Mouse (Mus musculus) limb, embryonic 14.5 days (tissue): ENCODE measurements at regions not wholly inside any gene's neighbourhood (a gene's known extent, or its start where the extent isn't known, plus 50 kb on each side); places are given as distances from the start of the nearest gene placed in this dataset.

Experiments used
- ATAC-seq: fragments of 200-750 bp; cut with Nextera tagmentation; 2 replicates; pipeline ENCODE4 v1.8.0; 2017; ENCODE audit warnings: low read depth, moderate number of reproducible peaks, moderate TSS enrichment; ENCODE audit not compliant: low FRiP score
- DNase-seq: peaks from one replicate; pipeline ENCODE4 v3.0.0-alpha.2; 2015; ENCODE audit warnings: low spot score
- H3K27ac ChIP-seq: fragments of 300-500 bp; sonication (generic); replicated peaks from 2 replicates; pipeline ENCODE4 v1.5.1; 2014; ENCODE audit warnings: low read depth, mild to moderate bottlenecking, low read length, moderate library complexity, mixed read lengths
- H3K27me3 ChIP-seq: fragments of 300-500 bp; sonication (generic); 2 replicates; pipeline ENCODE4 v1.6.1; 2014; ENCODE audit warnings: low read length, mixed read lengths; ENCODE audit not compliant: control insufficient read depth, insufficient read depth
- H3K36me3 ChIP-seq: fragments of 300-500 bp; sonication (generic); 2 replicates; pipeline ENCODE4 v1.6.1; 2014; ENCODE audit warnings: mild to moderate bottlenecking, low read length, moderate library complexity, mixed read lengths; ENCODE audit not compliant: control insufficient read depth, insufficient read depth
- H3K4me1 ChIP-seq: fragments of 300-500 bp; sonication (generic); 2 replicates; pipeline ENCODE4 v1.6.1; 2014; ENCODE audit warnings: antibody characterized with exemption, low read length, mixed read lengths; ENCODE audit not compliant: control insufficient read depth, insufficient read depth
- H3K4me2 ChIP-seq: fragments of 300-500 bp; sonication (generic); replicated peaks from 2 replicates; pipeline ENCODE4 v1.6.1; 2014; ENCODE audit warnings: low read depth, mild to moderate bottlenecking, low read length, moderate library complexity; ENCODE audit not compliant: severe bottlenecking
- H3K4me3 ChIP-seq: fragments of 300-500 bp; sonication (generic); replicated peaks from 2 replicates; pipeline ENCODE4 v1.5.1; 2014; ENCODE audit warnings: low read length
- H3K9ac ChIP-seq: fragments of 300-500 bp; sonication (generic); 2 replicates; pipeline ENCODE4 v1.6.1; 2014; ENCODE audit warnings: mild to moderate bottlenecking, low read depth, low read length, moderate library complexity; ENCODE audit not compliant: severe bottlenecking
- H3K9me3 ChIP-seq: fragments of 300-500 bp; sonication (generic); 2 replicates; pipeline ENCODE4 v1.6.1; 2016; ENCODE audit warnings: low read length; ENCODE audit not compliant: control insufficient read depth
- POLR2A ChIP-seq: fragments of 200-500 bp; IDR thresholded peaks from 2 replicates; pipeline ENCODE4 v1.8.0; 2012; ENCODE audit warnings: inconsistent platforms, mild to moderate bottlenecking, moderate library complexity, borderline replicate concordance; ENCODE audit not compliant: insufficient read depth, insufficient read length; ENCODE audit errors: extremely low read depth
- WGBS: fragments of 180-500 bp; shearing (Covaris S2); extraction: QIAGEN DNeasy Blood & Tissue Kit; methylation state at CpG from one replicate; pipeline ENCODE4 v1.1.7; 2014; 5-methylcytosine and 5-hydroxymethylcytosine counted together

- DNase-seq (peak; percentile 40), ATAC-seq (no peak)
- no peak overlapping the region for H3K4me3 ChIP-seq
- H3K27me3 ChIP-seq = no peaks in the 10 kb centered on the region
- WGBS = 56% methylated on average over 1 of the region's 1 CpGs
- H3K4me2 ChIP-seq = no peak overlapping the region
- no peak for TF ChIP-seq POLR2A
- H3K27ac ChIP-seq = no peak overlapping the region
- no peak overlapping the region for H3K9ac ChIP-seq
- H3K4me1 ChIP-seq = no peaks in the 10 kb centered on the region; the same call in 1 of the 2 replicates
- no peaks in the 10 kb centered on the region for H3K9me3 ChIP-seq
- H3K36me3 ChIP-seq = no peaks in the 10 kb centered on the region
These were observed 240.1 kb upstream of the Atp2b1 start for GRCm38 (mm10) chr10:98674131-98674530.

DNA sequence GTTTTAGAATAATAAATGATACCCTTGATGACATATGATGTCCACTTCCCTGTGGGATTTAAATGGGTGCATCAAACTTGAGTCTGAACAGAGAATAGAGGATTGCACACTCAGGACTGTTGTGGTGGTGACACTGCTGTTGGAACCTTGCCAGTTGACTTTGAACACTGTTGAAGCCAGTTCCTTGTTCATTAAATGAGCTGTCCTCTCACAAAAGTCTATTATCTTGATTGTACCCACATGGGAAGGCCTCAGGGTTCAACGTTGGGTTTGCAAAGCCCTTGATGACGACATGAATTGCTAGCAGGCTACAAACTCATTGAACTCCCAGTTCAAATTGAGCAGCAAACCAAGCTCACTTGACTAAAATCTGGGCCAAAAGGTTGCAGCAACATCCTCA, 237.3 kb upstream of the Atp2b1 start:
- H3K27ac ChIP-seq = no peak overlapping the region
- H3K9ac ChIP-seq = no peak overlapping the region
- H3K4me1 ChIP-seq = no peaks in the 10 kb centered on the region; the same call in 1 of the 2 replicates
- H3K36me3 ChIP-seq = no peaks in the 10 kb centered on the region
- WGBS = 60% methylated on average over 2 of the region's 2 CpGs
- no peaks in the 10 kb centered on the region for H3K9me3 ChIP-seq
- H3K4me2 ChIP-seq = no peak overlapping the region
- no peak for DNase-seq
- TF ChIP-seq POLR2A = no peak
- no peak overlapping the region for H3K4me3 ChIP-seq
- no peaks in the 10 kb centered on the region for H3K27me3 ChIP-seq
- no peak for ATAC-seq

GRCm38 (mm10) chr10:98678234-98678633, 236.0 kb upstream of the Atp2b1 start:
- no peak overlapping the region for H3K4me2 ChIP-seq
- 24% methylated on average over 4 of the region's 4 CpGs for WGBS
- TF ChIP-seq POLR2A = no peak

GRCm38 (mm10) chr10:98682436-98682835, 231.8 kb upstream of the Atp2b1 start:
- DNase-seq (no peak), ATAC-seq (no peak)
- Histone ChIP-seq H3K4me2 (no peak overlapping the region), H3K4me1 (peaks cover 11% of the 10 kb centered on the region), H3K4me3 (no peak overlapping the region), H3K36me3 (no peaks in the 10 kb centered on the region), H3K9ac (no peak overlapping the region), H3K27ac (no peak overlapping the region), H3K9me3 (no peaks in the 10 kb centered on the region), H3K27me3 (no peaks in the 10 kb centered on the region)
- 86% methylated on average over 1 of the region's 1 CpGs for WGBS
- no peak for TF ChIP-seq POLR2A

More at GRCm38 (mm10) chr10:98678234-98678633, 236.0 kb upstream of the Atp2b1 start:
- no peak overlapping the region for H3K9ac ChIP-seq
- H3K36me3 ChIP-seq = no peaks in the 10 kb centered on the region
- no peak overlapping the region for H3K27ac ChIP-seq
- DNase-seq (peak; percentile 58), ATAC-seq (no peak)
- no peaks in the 10 kb centered on the region for H3K27me3 ChIP-seq
- H3K9me3 ChIP-seq = no peaks in the 10 kb centered on the region
- no peak overlapping the region for H3K4me3 ChIP-seq
- H3K4me1 ChIP-seq = no peaks in the 10 kb centered on the region; the same call in 1 of the 2 replicates

GRCm38 (mm10) chr10:98684195-98684594, 230.0 kb upstream of the Atp2b1 start:
- H3K36me3 ChIP-seq = no peaks in the 10 kb centered on the region
- peak overlapping the region; percentile 29 for H3K4me2 ChIP-seq
- WGBS = 11% methylated on average over 12 of the region's 12 CpGs
- H3K27me3 ChIP-seq = no peaks in the 10 kb centered on the region
- H3K4me3 ChIP-seq = no peak overlapping the region
- no peak for TF ChIP-seq POLR2A
- peak overlapping the region; percentile 50; the same call in 1 of the 2 replicates for H3K27ac ChIP-seq
- DNase-seq (peak; percentile 60), ATAC-seq (peak; percentile 89)
- H3K4me1 ChIP-seq = peaks cover 11% of the 10 kb centered on the region
- no peaks in the 10 kb centered on the region for H3K9me3 ChIP-seq
- no peak overlapping the region; the same call in 1 of the 2 replicates for H3K9ac ChIP-seq

- H3K4me2 ChIP-seq = peak overlapping the region; percentile 29; the same call in 1 of the 2 replicates
- 43% methylated on average over 8 of the region's 8 CpGs for WGBS
- ATAC-seq = no peak
These were observed 229.5 kb upstream of the Atp2b1 start for GRCm38 (mm10) chr10:98684707-98685106.

More at GRCm38 (mm10) chr10:98684707-98685106, 229.5 kb upstream of the Atp2b1 start:
- TF ChIP-seq POLR2A = no peak
- H3K4me3 ChIP-seq = no peak overlapping the region
- peaks cover 11% of the 10 kb centered on the region for H3K4me1 ChIP-seq
- H3K9ac ChIP-seq = no peak overlapping the region
- no peaks in the 10 kb centered on the region for H3K36me3 ChIP-seq
- no peaks in the 10 kb centered on the region for H3K9me3 ChIP-seq
- H3K27ac ChIP-seq = 0 out of 2 replicates have a peak overlapping the region, but pooled peaks have one; percentile 48
- H3K27me3 ChIP-seq = no peaks in the 10 kb centered on the region
- no peak for DNase-seq
